Mouse (Mus musculus) megakaryocyte, embryonic 14.5 days (primary cell): ENCODE measurements around the gene Odf4.

Experiments used
- FLI1 ChIP-seq: IDR thresholded peaks from 2 replicates; pipeline ENCODE4 v1.6.1; 2012; ENCODE audit warnings: low read length, inconsistent platforms, mixed read lengths
- GATA1 ChIP-seq: IDR thresholded peaks from 3 replicates; pipeline ENCODE4 v1.6.1; 2012; ENCODE audit warnings: mixed read lengths, low read length, inconsistent platforms, borderline replicate concordance

GRCm38 (mm10) chr11:68914566-68914965 is 12.3 kb downstream of the Odf4 start:
- TF ChIP-seq GATA1 (no peak), FLI1 (no peak)
